Mouse (Mus musculus): ENCODE measurements at regions not wholly inside any gene's neighbourhood (a gene's known extent, or its start where the extent isn't known, plus 50 kb on each side); places are given as distances from the start of the nearest gene placed in this dataset.
A peak's percentile ranks its signal among the peaks of the same experiment; 100 is the strongest.

DNA sequence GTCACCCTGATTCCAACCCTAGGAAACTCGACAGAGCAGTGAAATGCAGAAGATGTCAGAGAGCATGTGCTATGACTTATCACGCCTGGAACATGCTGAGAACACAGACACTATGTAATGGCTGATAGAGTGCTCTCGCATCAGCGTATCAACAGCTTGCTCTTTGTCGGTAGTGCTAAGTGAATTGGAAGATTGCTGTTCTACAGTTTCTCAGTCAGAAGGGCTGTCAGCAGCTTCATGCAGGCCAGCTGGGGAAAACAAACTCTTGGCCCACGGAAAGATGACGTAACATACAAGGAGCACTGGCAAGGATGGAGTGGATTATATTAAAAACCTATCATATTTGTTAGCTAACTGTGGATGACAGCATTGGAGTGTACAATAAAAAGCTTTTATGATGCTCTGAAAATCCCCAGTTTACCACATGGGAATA is 624.6 kb upstream of the Fam241a start:
- Histone ChIP-seq H3K36me3 (ENCODE audit: control insufficient read depth, insufficient read depth, low read length) (no peaks in the 10 kb centered on the region), H3K4me3 (ENCODE audit: low read depth, low read length) (no peak overlapping the region), H3K27ac (ENCODE audit: low read depth, low read length) (no peak overlapping the region), H3K4me2 (replicated peaks; ENCODE audit: low read depth, low read length) (no peak overlapping the region), H3K9me3 (ENCODE audit: control insufficient read depth, low read length) (no peaks in the 10 kb centered on the region), H3K4me1 (replicated peaks; ENCODE audit: control insufficient read depth, insufficient read depth, low read length) (no peaks in the 10 kb centered on the region; the same call in 1 of the 2 replicates), H3K27me3 (ENCODE audit: control insufficient read depth, insufficient read depth, low read length) (no peaks in the 10 kb centered on the region), H3K9ac (ENCODE audit: low read depth, low read length) (no peak overlapping the region)
- DNase-seq (ENCODE audit: low spot score) (peak; percentile 12), ATAC-seq (ENCODE audit: low FRiP score) (peak; percentile 39; the same call in 1 of the 2 replicates)
- 76% methylated on average over 7 of the region's 7 CpGs for WGBS

- ATAC-seq (ENCODE audit: low FRiP score) (peak; percentile 84), DNase-seq (ENCODE audit: low spot score) (peak; percentile 40)
- H3K9me3 ChIP-seq (ENCODE audit: control insufficient read depth, low read length), result no peaks in the 10 kb centered on the region
- H3K4me3 ChIP-seq (ENCODE audit: low read depth, low read length), result no peak overlapping the region
- no peak overlapping the region for H3K9ac ChIP-seq (ENCODE audit: low read depth, low read length)
- no peaks in the 10 kb centered on the region; the same call in 1 of the 2 replicates for H3K4me1 ChIP-seq (replicated peaks; ENCODE audit: control insufficient read depth, insufficient read depth, low read length)
- no peak overlapping the region for H3K4me2 ChIP-seq (replicated peaks; ENCODE audit: low read depth, low read length)
- no peak overlapping the region for H3K27ac ChIP-seq (ENCODE audit: low read depth, low read length)
- no peaks in the 10 kb centered on the region for H3K36me3 ChIP-seq (ENCODE audit: control insufficient read depth, insufficient read depth, low read length)
- 42% methylated on average over 6 of the region's 6 CpGs for WGBS
- no peaks in the 10 kb centered on the region for H3K27me3 ChIP-seq (ENCODE audit: control insufficient read depth, insufficient read depth, low read length)
These were observed 623.8 kb upstream of the Fam241a start for GRCm38 (mm10) chr3:128519913-128520316.

DNA sequence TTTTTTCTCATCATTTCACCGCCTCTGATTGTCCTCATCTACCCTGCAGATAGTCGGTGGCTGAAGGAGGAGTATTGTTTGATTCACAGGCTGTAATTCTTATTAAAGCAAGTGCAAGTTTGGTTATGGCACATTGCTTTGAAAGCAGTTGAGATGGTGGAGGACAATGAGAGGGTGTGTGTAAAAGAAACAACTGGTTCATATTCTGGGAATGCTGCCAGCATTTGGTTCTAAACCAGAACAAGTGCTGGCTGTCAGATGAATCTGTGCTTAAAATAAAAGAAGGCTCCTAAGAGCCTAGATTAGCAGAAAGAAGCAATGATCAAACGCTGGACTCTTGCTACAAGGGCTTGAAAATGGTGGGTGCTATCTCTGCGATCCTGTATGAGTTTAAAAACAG is 622.7 kb upstream of the Fam241a start:
- Histone ChIP-seq H3K36me3 (ENCODE audit: control insufficient read depth, insufficient read depth, low read length) (no peaks in the 10 kb centered on the region), H3K4me1 (replicated peaks; ENCODE audit: control insufficient read depth, insufficient read depth, low read length) (no peaks in the 10 kb centered on the region; the same call in 1 of the 2 replicates), H3K4me2 (replicated peaks; ENCODE audit: low read depth, low read length) (no peak overlapping the region), H3K4me3 (ENCODE audit: low read depth, low read length) (no peak overlapping the region), H3K27me3 (ENCODE audit: control insufficient read depth, insufficient read depth, low read length) (no peaks in the 10 kb centered on the region), H3K9me3 (ENCODE audit: control insufficient read depth, low read length) (no peaks in the 10 kb centered on the region), H3K27ac (ENCODE audit: low read depth, low read length) (no peak overlapping the region), H3K9ac (ENCODE audit: low read depth, low read length) (no peak overlapping the region)
- DNase-seq (ENCODE audit: low spot score), result no peak
- no peak for ATAC-seq (ENCODE audit: low FRiP score)
- WGBS, result 87% methylated on average over 4 of the region's 4 CpGs

DNA sequence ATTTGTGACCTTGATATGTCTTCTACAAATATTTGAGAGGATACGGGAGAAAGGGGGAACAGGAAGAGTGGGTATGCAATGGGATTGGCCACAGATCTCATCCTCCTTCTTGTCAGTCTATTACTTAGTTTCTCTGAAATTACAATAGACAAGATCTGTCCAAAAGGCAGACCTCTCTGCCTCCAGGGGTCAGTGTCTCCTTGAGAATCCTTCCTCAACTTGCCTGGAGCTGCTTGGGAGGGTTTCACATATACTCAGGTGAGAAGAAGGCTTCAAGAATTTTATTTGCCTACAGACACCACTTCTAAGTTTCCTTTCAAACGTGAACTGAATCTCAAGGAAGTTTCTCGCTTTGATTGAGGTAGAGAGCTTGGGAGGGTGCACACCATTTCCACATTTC is 575.0 kb upstream of the Fam241a start:
- no peak overlapping the region for H3K4me3 ChIP-seq (ENCODE audit: low read depth, low read length)
- WGBS, result 59% methylated on average over 3 of the region's 3 CpGs
- H3K27ac ChIP-seq (ENCODE audit: low read depth, low read length), result no peak overlapping the region
- no peak overlapping the region for H3K9ac ChIP-seq (ENCODE audit: low read depth, low read length)
- H3K9me3 ChIP-seq (ENCODE audit: control insufficient read depth, low read length), result no peaks in the 10 kb centered on the region
- no peak for ATAC-seq (ENCODE audit: low FRiP score)
- peak; percentile 24 for DNase-seq (ENCODE audit: low spot score)
- no peaks in the 10 kb centered on the region for H3K4me1 ChIP-seq (replicated peaks; ENCODE audit: control insufficient read depth, insufficient read depth, low read length)
- no peak overlapping the region for H3K4me2 ChIP-seq (replicated peaks; ENCODE audit: low read depth, low read length)
- no peaks in the 10 kb centered on the region for H3K36me3 ChIP-seq (ENCODE audit: control insufficient read depth, insufficient read depth, low read length)
- H3K27me3 ChIP-seq (ENCODE audit: control insufficient read depth, insufficient read depth, low read length), result no peaks in the 10 kb centered on the region

- Histone ChIP-seq H3K9me3 (ENCODE audit: control insufficient read depth, low read length) (no peaks in the 10 kb centered on the region), H3K27ac (ENCODE audit: low read depth, low read length) (no peak overlapping the region), H3K4me3 (ENCODE audit: low read depth, low read length) (no peak overlapping the region), H3K9ac (ENCODE audit: low read depth, low read length) (no peak overlapping the region), H3K27me3 (ENCODE audit: control insufficient read depth, insufficient read depth, low read length) (no peaks in the 10 kb centered on the region), H3K36me3 (ENCODE audit: control insufficient read depth, insufficient read depth, low read length) (no peaks in the 10 kb centered on the region), H3K4me1 (replicated peaks; ENCODE audit: control insufficient read depth, insufficient read depth, low read length) (no peaks in the 10 kb centered on the region), H3K4me2 (replicated peaks; ENCODE audit: low read depth, low read length) (no peak overlapping the region)
- ATAC-seq (ENCODE audit: low FRiP score), result no peak
- no peak for DNase-seq (ENCODE audit: low spot score)
These were observed 533.6 kb upstream of the Fam241a start for GRCm38 (mm10) chr3:128429706-128430105.

- WGBS, result 94% methylated on average over 2 of the region's 2 CpGs
- H3K9me3 ChIP-seq (ENCODE audit: control insufficient read depth, low read length), result no peaks in the 10 kb centered on the region
- H3K4me3 ChIP-seq (ENCODE audit: low read depth, low read length), result no peak overlapping the region
- H3K27me3 ChIP-seq (ENCODE audit: control insufficient read depth, insufficient read depth, low read length), result no peaks in the 10 kb centered on the region
- H3K9ac ChIP-seq (ENCODE audit: low read depth, low read length), result no peak overlapping the region
- H3K27ac ChIP-seq (ENCODE audit: low read depth, low read length), result no peak overlapping the region
- H3K36me3 ChIP-seq (ENCODE audit: control insufficient read depth, insufficient read depth, low read length), result no peaks in the 10 kb centered on the region
- no peak overlapping the region for H3K4me2 ChIP-seq (replicated peaks; ENCODE audit: low read depth, low read length)
- H3K4me1 ChIP-seq (replicated peaks; ENCODE audit: control insufficient read depth, insufficient read depth, low read length), result no peaks in the 10 kb centered on the region
- no peak for ATAC-seq (ENCODE audit: low FRiP score)
- DNase-seq (ENCODE audit: low spot score), result no peak
These were observed 519.4 kb upstream of the Fam241a start for GRCm38 (mm10) chr3:128415568-128415967.

DNA sequence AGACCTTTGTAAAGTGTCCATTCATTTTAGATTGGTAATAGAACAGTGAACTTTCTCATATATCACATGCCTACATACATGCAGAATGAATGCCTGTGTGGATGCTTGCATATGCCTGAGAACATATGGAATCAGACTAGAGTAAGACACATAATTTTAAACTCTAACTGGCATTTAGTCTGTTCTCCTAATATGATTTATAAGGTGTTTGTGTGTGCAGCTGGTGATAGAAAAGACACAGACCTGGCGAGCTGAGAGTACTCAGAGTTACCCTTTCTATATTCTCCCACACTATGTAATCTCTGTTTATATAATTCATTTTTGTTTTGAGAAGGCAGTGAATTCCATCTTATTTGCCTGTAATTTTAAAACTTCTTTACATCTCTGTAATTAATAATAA is 517.4 kb upstream of the Fam241a start:
- H3K4me1 ChIP-seq (replicated peaks; ENCODE audit: control insufficient read depth, insufficient read depth, low read length), result no peaks in the 10 kb centered on the region
- WGBS, result 74% methylated on average over 1 of the region's 1 CpGs
- no peaks in the 10 kb centered on the region for H3K9me3 ChIP-seq (ENCODE audit: control insufficient read depth, low read length)
- no peak overlapping the region for H3K4me2 ChIP-seq (replicated peaks; ENCODE audit: low read depth, low read length)
- no peak for DNase-seq (ENCODE audit: low spot score)
- H3K4me3 ChIP-seq (ENCODE audit: low read depth, low read length), result no peak overlapping the region
- H3K36me3 ChIP-seq (ENCODE audit: control insufficient read depth, insufficient read depth, low read length), result no peaks in the 10 kb centered on the region
- H3K27me3 ChIP-seq (ENCODE audit: control insufficient read depth, insufficient read depth, low read length), result no peaks in the 10 kb centered on the region
- no peak overlapping the region for H3K9ac ChIP-seq (ENCODE audit: low read depth, low read length)
- H3K27ac ChIP-seq (ENCODE audit: low read depth, low read length), result no peak overlapping the region
- ATAC-seq (ENCODE audit: low FRiP score), result no peak

DNA sequence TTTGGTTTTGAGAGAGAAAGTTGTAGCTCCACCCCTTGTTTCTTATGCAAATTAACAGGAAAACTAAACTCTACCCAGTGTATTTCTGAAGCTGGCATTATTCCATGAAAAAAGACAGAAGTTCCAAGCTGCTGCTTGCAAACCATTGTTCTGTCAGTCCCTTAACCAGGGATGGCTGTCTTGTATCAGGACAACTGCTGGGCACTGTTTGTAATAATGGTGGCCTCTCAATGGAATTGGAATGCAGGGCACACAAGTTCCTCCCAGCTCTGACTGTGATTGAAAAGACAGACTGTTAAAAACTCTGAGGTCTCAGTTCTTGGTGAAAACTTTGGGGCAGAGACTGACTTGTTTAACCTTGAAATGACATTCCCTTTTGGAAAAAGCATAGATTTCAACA is 516.0 kb upstream of the Fam241a start:
- no peaks in the 10 kb centered on the region for H3K36me3 ChIP-seq (ENCODE audit: control insufficient read depth, insufficient read depth, low read length)
- H3K4me3 ChIP-seq (ENCODE audit: low read depth, low read length), result no peak overlapping the region
- H3K4me1 ChIP-seq (replicated peaks; ENCODE audit: control insufficient read depth, insufficient read depth, low read length), result no peaks in the 10 kb centered on the region
- H3K9me3 ChIP-seq (ENCODE audit: control insufficient read depth, low read length), result no peaks in the 10 kb centered on the region
- no peak overlapping the region for H3K9ac ChIP-seq (ENCODE audit: low read depth, low read length)
- ATAC-seq (ENCODE audit: low FRiP score), result peak; percentile 74
- H3K4me2 ChIP-seq (replicated peaks; ENCODE audit: low read depth, low read length), result no peak overlapping the region
- H3K27ac ChIP-seq (ENCODE audit: low read depth, low read length), result no peak overlapping the region
- peak; percentile 11 for DNase-seq (ENCODE audit: low spot score)
- H3K27me3 ChIP-seq (ENCODE audit: control insufficient read depth, insufficient read depth, low read length), result no peaks in the 10 kb centered on the region

- Histone ChIP-seq H3K4me3 (ENCODE audit: low read depth, low read length) (no peak overlapping the region), H3K4me2 (replicated peaks; ENCODE audit: low read depth, low read length) (no peak overlapping the region), H3K4me1 (replicated peaks; ENCODE audit: control insufficient read depth, insufficient read depth, low read length) (no peaks in the 10 kb centered on the region), H3K9me3 (ENCODE audit: control insufficient read depth, low read length) (no peaks in the 10 kb centered on the region), H3K36me3 (ENCODE audit: control insufficient read depth, insufficient read depth, low read length) (no peaks in the 10 kb centered on the region), H3K27ac (ENCODE audit: low read depth, low read length) (no peak overlapping the region), H3K9ac (ENCODE audit: low read depth, low read length) (no peak overlapping the region), H3K27me3 (ENCODE audit: control insufficient read depth, insufficient read depth, low read length) (no peaks in the 10 kb centered on the region)
- DNase-seq (ENCODE audit: low spot score) (no peak), ATAC-seq (ENCODE audit: low FRiP score) (no peak)
- WGBS, result 78% methylated on average over 3 of the region's 3 CpGs
These were observed 498.7 kb upstream of the Fam241a start for GRCm38 (mm10) chr3:128394805-128395204.

Data from hindbrain, embryonic 11.5 days (tissue).